Mouse (Mus musculus) midbrain, embryonic 16.5 days (tissue): ENCODE data around the gene Dok1. TPM values are rescaled to one million over a fixed set of nuclear protein-coding genes. Genes with fewer than 3 reads are reported as not detected.

ENCODE experiments used
- ATAC-seq: fragments of 200-750 bp; cut with Nextera tagmentation; 2 replicates; pipeline ENCODE4 v1.8.0; 2017; ENCODE audit warnings: moderate TSS enrichment
- H3K27ac ChIP-seq: fragments of 300-500 bp; sonication (generic); 2 replicates; pipeline ENCODE4 v1.5.1; 2014; ENCODE audit warnings: mild to moderate bottlenecking, low read length, mixed read lengths
- H3K27me3 ChIP-seq: fragments of 300-500 bp; sonication (generic); 2 replicates; pipeline ENCODE4 v1.6.1; 2014; ENCODE audit warnings: low read depth, low read length, mixed read lengths; ENCODE audit not compliant: control insufficient read depth, insufficient read depth
- H3K36me3 ChIP-seq: fragments of 300-500 bp; sonication (generic); 2 replicates; pipeline ENCODE4 v1.6.1; 2014; ENCODE audit warnings: mild to moderate bottlenecking, low read length, moderate library complexity, mixed read lengths; ENCODE audit not compliant: control insufficient read depth, insufficient read depth
- H3K4me1 ChIP-seq: fragments of 300-500 bp; sonication (generic); 2 replicates; pipeline ENCODE4 v1.6.1; 2014; ENCODE audit warnings: mild to moderate bottlenecking, low read length, mixed read lengths; ENCODE audit not compliant: control insufficient read depth, insufficient read depth
- H3K4me2 ChIP-seq: fragments of 300-500 bp; sonication (generic); 2 replicates; pipeline ENCODE4 v1.6.1; 2014; ENCODE audit warnings: mild to moderate bottlenecking, low read length, mixed read lengths
- H3K4me3 ChIP-seq: fragments of 300-500 bp; sonication (generic); 2 replicates; pipeline ENCODE4 v1.5.1; 2014; ENCODE audit warnings: low read depth, mild to moderate bottlenecking, low read length, moderate library complexity, mixed read lengths
- H3K9ac ChIP-seq: fragments of 300-500 bp; sonication (generic); 2 replicates; pipeline ENCODE4 v1.6.1; 2014; ENCODE audit warnings: low read depth, low read length, mixed read lengths
- H3K9me3 ChIP-seq: fragments of 300-500 bp; sonication (generic); replicated peaks from 2 replicates; pipeline ENCODE4 v1.6.1; 2014; ENCODE audit warnings: mild to moderate bottlenecking, low read length, mixed read lengths; ENCODE audit not compliant: control insufficient read depth, poor library complexity, severe bottlenecking
- WGBS: fragments of 180-500 bp; shearing (Covaris S2); extraction: QIAGEN DNeasy Blood & Tissue Kit; methylation state at CpG from one replicate; pipeline ENCODE4 v1.1.7; 2014; 5-methylcytosine and 5-hydroxymethylcytosine counted together
- polyA plus RNA-seq: library from polyadenylated mRNA; unstranded; fragments of >200 nt; fragmentation: Nextera tagmentation; extraction: Ambion mirVana; gene quantifications from 2 replicates; pipeline ENCODE4 v1.2.1, GENCODE M21; 2015

Gene Dok1
- polyA plus RNA-seq, 1 experiment from 2014 or later = 1.8 TPM

DNA sequence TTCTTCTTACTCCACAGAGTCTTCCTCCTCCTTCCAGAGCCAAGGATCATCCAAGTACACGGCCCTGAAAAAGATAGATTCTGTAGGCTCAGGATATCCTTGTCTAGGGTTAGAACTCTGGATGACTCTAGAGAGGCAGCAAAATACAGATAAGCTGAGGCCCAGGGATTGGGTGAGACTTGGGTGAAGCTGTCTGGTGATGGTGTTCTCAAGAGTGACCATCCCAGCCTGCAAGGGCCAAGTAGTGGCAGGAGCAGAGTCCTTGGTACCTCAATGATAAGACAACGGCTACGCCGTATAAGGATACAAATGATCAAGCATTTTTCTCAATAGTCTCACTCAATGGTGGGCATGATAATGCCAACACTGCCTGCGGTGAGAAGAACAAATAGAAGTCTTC, 29.4 kb downstream of the Dok1 start:
- Histone ChIP-seq H3K27me3 (no peaks in the 10 kb centered on the region), H3K9me3 (no peaks in the 10 kb centered on the region), H3K36me3 (no peaks in the 10 kb centered on the region), H3K4me2 (no peak overlapping the region), H3K4me1 (no peaks in the 10 kb centered on the region), H3K9ac (no peak overlapping the region), H3K27ac (no peak overlapping the region), H3K4me3 (no peak overlapping the region)
- no peak for ATAC-seq
- WGBS = 81% methylated on average over 5 of the region's 5 CpGs

DNA sequence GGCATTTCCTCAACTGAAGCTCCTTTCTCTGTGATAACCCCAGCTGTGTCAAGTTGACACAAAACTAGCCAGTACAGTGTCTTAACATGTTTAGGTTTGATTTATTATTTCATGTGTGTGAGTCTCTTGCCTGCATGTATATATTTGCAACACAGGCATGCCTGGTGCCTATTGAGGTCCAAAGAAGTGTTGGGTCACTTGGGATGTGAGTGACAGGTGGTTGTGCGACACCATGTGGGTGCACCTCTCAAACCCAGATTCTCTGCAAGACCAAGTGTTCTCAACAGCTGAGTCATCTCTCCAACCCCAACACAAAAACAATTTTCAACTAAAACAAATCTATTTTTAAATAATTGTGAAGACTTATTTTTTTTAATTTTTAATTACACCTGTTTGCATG, 30.2 kb downstream of the Dok1 start:
- H3K4me2 ChIP-seq = no peak overlapping the region
- WGBS = 95% methylated on average over 1 of the region's 1 CpGs

DNA sequence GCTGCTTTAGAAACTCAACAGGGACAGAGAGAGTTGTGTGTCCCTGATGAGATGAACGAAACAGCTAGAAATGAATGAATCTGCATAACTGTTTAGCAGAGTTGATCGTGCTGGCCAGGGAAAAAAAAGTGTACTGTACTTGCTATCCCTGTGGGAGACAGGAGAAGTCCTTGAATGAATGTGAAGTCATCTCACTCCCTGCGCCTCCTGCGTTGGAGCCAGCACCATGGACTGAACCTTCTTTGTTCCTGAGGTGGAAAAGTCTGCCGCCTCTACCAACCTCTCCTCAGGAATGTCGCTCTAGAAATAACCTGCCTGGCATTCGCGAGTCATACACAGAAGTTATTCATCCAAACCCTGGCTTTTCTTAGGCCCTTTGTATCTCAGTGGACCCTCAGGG, 33.3 kb downstream of the Dok1 start:
- WGBS = 79% methylated on average over 8 of the region's 8 CpGs
- no peaks in the 10 kb centered on the region for H3K36me3 ChIP-seq
- no peak for ATAC-seq
- H3K9ac ChIP-seq = no peak overlapping the region
- H3K27me3 ChIP-seq = no peaks in the 10 kb centered on the region
- H3K4me2 ChIP-seq = no peak overlapping the region
- no peaks in the 10 kb centered on the region for H3K9me3 ChIP-seq
- H3K27ac ChIP-seq = no peak overlapping the region
- no peak overlapping the region for H3K4me3 ChIP-seq
- H3K4me1 ChIP-seq = peaks cover 2% of the 10 kb centered on the region; the same call in 1 of the 2 replicates

More for the DNA sequence above, 30.2 kb downstream of the Dok1 start:
- H3K9ac ChIP-seq = no peak overlapping the region
- no peaks in the 10 kb centered on the region for H3K9me3 ChIP-seq
- H3K27ac ChIP-seq = no peak overlapping the region
- no peak overlapping the region for H3K4me3 ChIP-seq
- no peak for ATAC-seq
- no peaks in the 10 kb centered on the region for H3K27me3 ChIP-seq
- no peaks in the 10 kb centered on the region for H3K4me1 ChIP-seq
- H3K36me3 ChIP-seq = no peaks in the 10 kb centered on the region

DNA sequence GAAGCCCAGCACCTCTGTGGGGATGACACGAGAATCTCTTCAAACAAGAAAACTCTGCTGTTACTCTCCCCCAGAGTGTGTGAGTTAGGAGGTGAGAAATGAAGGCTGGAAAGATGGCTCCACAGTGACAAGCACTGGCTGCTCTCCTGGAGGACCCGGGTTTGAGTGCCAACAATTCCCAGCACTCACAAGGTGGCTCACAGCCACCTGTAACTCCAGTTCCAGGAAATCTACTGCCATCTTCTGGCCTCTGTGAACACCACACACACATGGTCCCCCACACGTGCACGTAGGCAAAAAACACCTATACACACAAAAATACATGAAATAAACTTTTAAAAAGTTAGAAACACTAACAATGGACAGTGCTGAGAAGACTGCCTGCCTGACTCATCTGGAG, 34.9 kb downstream of the Dok1 start:
- no peak overlapping the region for H3K27ac ChIP-seq
- no peak overlapping the region for H3K4me2 ChIP-seq
- H3K9ac ChIP-seq = no peak overlapping the region
- H3K27me3 ChIP-seq = no peaks in the 10 kb centered on the region
- 70% methylated on average over 4 of the region's 4 CpGs for WGBS
- peaks cover 2% of the 10 kb centered on the region; the same call in 1 of the 2 replicates for H3K4me1 ChIP-seq
- H3K9me3 ChIP-seq = no peaks in the 10 kb centered on the region
- no peak overlapping the region for H3K4me3 ChIP-seq
- no peak for ATAC-seq
- no peaks in the 10 kb centered on the region for H3K36me3 ChIP-seq

DNA sequence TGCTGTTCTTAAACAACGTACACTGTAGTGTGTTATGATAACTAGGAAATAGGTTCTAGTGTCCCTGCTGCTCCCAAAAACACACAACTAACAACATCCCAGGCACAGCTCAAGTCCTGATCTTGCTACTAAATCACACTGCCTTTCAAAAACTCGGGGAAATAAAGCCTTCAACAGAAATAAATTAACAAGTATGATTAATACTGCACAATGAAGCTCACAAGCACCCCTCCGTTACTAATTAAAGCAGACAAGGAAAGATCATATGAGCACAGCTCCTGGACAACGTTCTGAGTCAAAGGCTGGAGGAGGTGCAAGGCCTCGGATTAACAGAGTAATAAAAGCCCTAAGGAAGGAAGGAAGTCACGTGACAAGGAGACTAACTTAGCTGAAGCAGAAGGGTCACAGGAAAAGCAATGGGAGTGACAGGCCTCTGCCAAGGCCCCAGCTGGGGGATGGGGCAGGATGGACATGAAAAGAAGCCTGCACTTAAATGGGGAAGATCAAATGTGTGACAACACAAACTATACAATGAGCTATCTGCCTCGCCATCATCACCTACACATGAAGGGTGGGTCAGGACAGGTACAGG, 35.7 kb downstream of the Dok1 start:
- Histone ChIP-seq H3K4me1 (peaks cover 2% of the 10 kb centered on the region; the same call in 1 of the 2 replicates), H3K36me3 (no peaks in the 10 kb centered on the region), H3K27ac (no peak overlapping the region), H3K4me3 (no peak overlapping the region), H3K9ac (no peak overlapping the region), H3K4me2 (no peak overlapping the region), H3K27me3 (no peaks in the 10 kb centered on the region), H3K9me3 (no peaks in the 10 kb centered on the region)
- no peak for ATAC-seq
- WGBS = 49% methylated on average over 7 of the region's 7 CpGs

DNA sequence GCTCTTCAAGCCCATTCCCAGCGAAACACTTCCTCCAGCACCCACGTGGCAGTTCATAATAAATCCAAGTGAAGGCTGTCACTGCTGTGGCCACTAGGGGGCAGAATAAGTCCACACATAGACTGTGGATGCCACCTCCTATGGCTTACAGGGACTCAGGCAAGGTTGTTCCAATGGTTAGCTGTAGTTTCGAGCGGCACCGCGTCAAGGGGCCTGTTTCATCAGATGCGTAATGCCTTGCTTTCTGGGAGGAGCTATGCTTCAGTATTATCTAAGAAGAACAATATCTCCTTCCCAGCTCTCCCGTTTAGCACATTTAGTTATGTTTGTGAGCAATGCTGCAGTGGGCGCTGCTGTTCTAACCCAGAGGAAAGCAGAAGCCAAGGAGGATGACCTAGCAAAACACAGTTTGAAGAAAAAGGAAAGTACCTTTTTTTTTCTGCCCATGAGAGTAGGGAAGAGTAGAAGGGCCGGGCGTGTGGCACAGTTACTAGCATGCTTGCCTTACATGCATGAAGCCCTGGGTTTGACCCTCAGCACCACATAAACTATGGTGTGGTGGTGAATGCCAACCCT, 36.4 kb downstream of the Dok1 start:
- peak; percentile 98 for ATAC-seq
- Histone ChIP-seq H3K4me2 (peak overlapping the region; percentile 37; the same call in 1 of the 2 replicates), H3K9me3 (no peaks in the 10 kb centered on the region), H3K27me3 (no peaks in the 10 kb centered on the region), H3K4me3 (peak overlapping the region; percentile 7; the same call in 1 of the 2 replicates), H3K27ac (0 out of 2 replicates have a peak overlapping the region, but pooled peaks have one; percentile 6), H3K9ac (peak overlapping the region; percentile 48; the same call in 1 of the 2 replicates), H3K4me1 (peaks cover 2% of the 10 kb centered on the region; the same call in 1 of the 2 replicates), H3K36me3 (no peaks in the 10 kb centered on the region)
- 13% methylated on average over 11 of the region's 11 CpGs for WGBS

DNA sequence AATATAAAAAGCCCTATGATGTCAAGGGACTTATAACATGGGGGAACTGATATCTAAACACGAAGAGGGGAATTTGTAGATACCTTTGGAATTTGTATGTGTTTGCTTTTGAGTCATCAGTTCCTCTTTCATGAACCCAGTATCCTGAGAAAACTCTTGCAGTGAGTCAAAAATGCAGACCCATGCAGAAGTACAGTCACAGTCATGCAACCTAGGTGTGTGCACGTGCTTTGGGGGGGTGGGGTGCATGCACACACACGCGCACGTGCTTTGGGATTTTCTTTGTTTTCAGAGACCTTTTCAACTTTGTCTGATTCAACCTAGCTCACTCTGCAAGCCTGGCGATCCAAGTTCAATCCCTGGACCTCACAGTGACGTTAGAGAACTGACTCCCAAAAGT, 38.9 kb downstream of the Dok1 start:
- no peaks in the 10 kb centered on the region for H3K27me3 ChIP-seq
- no peak overlapping the region for H3K27ac ChIP-seq
- no peak overlapping the region for H3K9ac ChIP-seq
- H3K4me3 ChIP-seq = no peak overlapping the region
- H3K4me2 ChIP-seq = no peak overlapping the region
- H3K36me3 ChIP-seq = no peaks in the 10 kb centered on the region
- peaks cover 2% of the 10 kb centered on the region; the same call in 1 of the 2 replicates for H3K4me1 ChIP-seq
- ATAC-seq = no peak
- WGBS = 74% methylated on average over 7 of the region's 7 CpGs
- H3K9me3 ChIP-seq = no peaks in the 10 kb centered on the region

DNA sequence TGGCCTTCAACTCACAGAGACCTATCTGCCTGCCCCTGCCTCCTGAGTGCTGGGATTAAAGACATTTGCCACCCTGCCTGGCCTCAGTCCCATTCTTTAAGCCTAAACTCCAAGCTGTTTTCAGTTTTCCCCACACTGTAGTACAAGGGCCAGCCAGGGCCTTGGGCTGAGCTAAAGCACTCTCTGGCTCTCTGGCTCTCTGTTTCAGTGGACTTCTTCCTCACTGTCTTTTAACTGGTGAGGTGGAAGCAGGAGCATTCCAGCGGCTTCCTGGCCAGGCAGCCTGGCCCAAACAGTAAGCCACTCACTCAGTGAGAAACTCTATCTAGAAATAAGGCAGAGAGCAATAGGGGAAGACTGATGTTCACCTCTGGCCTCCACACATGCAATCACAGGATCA, 39.6 kb downstream of the Dok1 start:
- no peak for ATAC-seq
- 39% methylated on average over 1 of the region's 1 CpGs for WGBS
- no peaks in the 10 kb centered on the region for H3K9me3 ChIP-seq
- H3K36me3 ChIP-seq = no peaks in the 10 kb centered on the region
- no peak overlapping the region for H3K4me3 ChIP-seq
- no peak overlapping the region for H3K27ac ChIP-seq
- H3K4me1 ChIP-seq = peaks cover 2% of the 10 kb centered on the region; the same call in 1 of the 2 replicates
- H3K4me2 ChIP-seq = no peak overlapping the region
- H3K9ac ChIP-seq = no peak overlapping the region
- no peaks in the 10 kb centered on the region for H3K27me3 ChIP-seq

DNA sequence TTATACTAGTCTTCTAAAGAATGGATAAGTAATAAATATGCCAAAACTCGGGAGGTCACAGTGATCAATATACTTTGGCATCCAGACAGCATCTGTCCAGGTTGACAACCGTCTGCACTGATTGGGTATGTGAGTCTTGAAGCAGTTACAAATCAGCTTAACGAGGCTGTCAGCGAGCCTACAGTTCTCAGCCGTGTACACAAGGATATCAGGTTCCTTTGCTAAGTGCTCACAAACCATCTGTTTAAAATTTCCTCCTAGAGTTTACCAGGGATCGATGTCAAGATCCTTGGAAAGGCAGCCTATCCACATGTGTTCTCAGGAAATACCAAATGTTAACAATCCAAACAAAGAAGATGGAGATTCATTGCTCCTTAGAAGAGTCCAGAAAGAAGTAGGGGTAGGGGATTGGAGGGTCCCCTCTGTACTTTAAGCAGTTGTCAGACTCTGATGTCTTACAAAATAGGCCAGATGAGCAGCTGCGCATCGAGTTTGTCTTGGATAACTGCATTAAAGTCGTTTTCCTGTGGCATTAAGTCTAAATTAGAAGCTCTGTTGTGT, 45.8 kb downstream of the Dok1 start:
- no peak for ATAC-seq
- no peaks in the 10 kb centered on the region for H3K4me1 ChIP-seq
- H3K27me3 ChIP-seq = no peaks in the 10 kb centered on the region
- no peak overlapping the region for H3K4me3 ChIP-seq
- no peak overlapping the region for H3K4me2 ChIP-seq
- no peaks in the 10 kb centered on the region for H3K36me3 ChIP-seq
- H3K27ac ChIP-seq = no peak overlapping the region
- H3K9ac ChIP-seq = no peak overlapping the region
- H3K9me3 ChIP-seq = no peaks in the 10 kb centered on the region
- WGBS = 56% methylated on average over 9 of the region's 9 CpGs
